Comparison of ENCODE assay signal across 8 mouse cellular contexts in genomic region chr2:53190684-53191511, GRCm38 (mm10). TPM values are rescaled to one million over a fixed set of nuclear protein-coding genes. Genes with fewer than 3 reads are reported as not detected.
DNase-seq lines count a peak whose midpoint lies in the region; ATAC-seq and TF ChIP-seq lines count a peak whose summit lies in the region.

Prpf40a (minus strand) TSS chr2:53191284.

- H3K36me3 ChIP-seq in hindbrain, embryonic 10.5 days = peaks cover 62% of the 10 kb centered on the region
- no peaks in the 10 kb centered on the region for H3K36me3 ChIP-seq in lung, postnatal 0 days (ENCODE audit: insufficient read depth, low read length)

- peaks cover 25% of the 10 kb centered on the region for H3K4me1 ChIP-seq in hindbrain, embryonic 10.5 days (replicated peaks)
- H3K4me1 ChIP-seq in lung, postnatal 0 days (ENCODE audit: insufficient read depth, low read depth, low read length) = no peaks in the 10 kb centered on the region; the same call in 1 of the 2 replicates

- H3K27ac ChIP-seq in hindbrain, embryonic 10.5 days = peak within 1 kb of the TSS; percentile 98
- peak within 1 kb of the TSS; percentile 98 for H3K27ac ChIP-seq in lung, postnatal 0 days (ENCODE audit: low read length)

- TF ChIP-seq EP300 in lung, postnatal 0 days (IDR thresholded peaks at IDR 0.05) = peak; percentile 58; the same call in 1 of the 2 replicates

- H3K27me3 ChIP-seq in hindbrain, embryonic 10.5 days (ENCODE audit: insufficient read depth, poor library complexity, severe bottlenecking) = no peaks in the 10 kb centered on the region
- no peaks in the 10 kb centered on the region for H3K27me3 ChIP-seq in lung, postnatal 0 days (replicated peaks; ENCODE audit: insufficient read depth, low read length)

- under 1% methylated on average over 53 of the region's 53 CpGs for WGBS in hindbrain, embryonic 10.5 days
- under 1% methylated on average over 40 of the region's 53 CpGs for WGBS in lung, postnatal 0 days

- TF ChIP-seq CTCF in lung, postnatal 0 days (IDR thresholded peaks at IDR 0.05) = no peak

- peak; percentile 94 for ATAC-seq in frontal cortex, adult (ENCODE audit: low TSS enrichment)
- ATAC-seq in lung, postnatal 0 days = peak; percentile 96

- DNase-seq in MN1 (ENCODE audit: low spot score) = peak; percentile 100
- DNase-seq in cerebellum, adult 9-10 months = peak; percentile 99
- DNase-seq in hindbrain, embryonic 10.5 days (ENCODE audit: low spot score) = peak; percentile 100
- DNase-seq in layer of hippocampus, adult 9-11 months = peak; percentile 99
- peak; percentile 99 for DNase-seq in lung, postnatal 0 days (ENCODE audit: low spot score)
- DNase-seq in ovary, postnatal 14 days (ENCODE audit: low spot score) = peak; percentile 100
- peak; percentile 100 for DNase-seq in thymus, postnatal 14 days

- H3K9me3 ChIP-seq in hindbrain, embryonic 10.5 days = no peaks in the 10 kb centered on the region
- no peaks in the 10 kb centered on the region for H3K9me3 ChIP-seq in lung, postnatal 0 days (ENCODE audit: low read length)

- H3K4me2 ChIP-seq in lung, postnatal 0 days (replicated peaks; ENCODE audit: low read depth, low read length) = peak within 1 kb of the TSS; percentile 80

- H3K9ac ChIP-seq in lung, postnatal 0 days (replicated peaks; ENCODE audit: low read depth) = peak within 1 kb of the TSS; percentile 88

- H3K4me3 ChIP-seq in hindbrain, embryonic 10.5 days = peak within 1 kb of the TSS; percentile 92
- H3K4me3 ChIP-seq in lung, postnatal 0 days (ENCODE audit: low read depth, low read length) = peak within 1 kb of the TSS; percentile 84

RNA-seq across cellular contexts. Expression of gene Prpf40a, which starts in this region (rescaled TPM):
- polyA plus RNA-seq in hindbrain, embryonic 10.5 days (2016; fragmentation: Nextera tagmentation; extraction: Ambion mirVana) = 145 and 194 TPM in 2 replicates
- polyA plus RNA-seq in lung, postnatal 0 days (2015; fragmentation: Nextera tagmentation; extraction: Ambion mirVana) = 90.7 and 95.2 TPM in 2 replicates

Comparison
In these comparisons a context has a peak if more than half of its experiments do, and no peak if none do; other contexts are left out.
1. Peak in every context shown above with its lines: DNase-seq, ATAC-seq, H3K4me3 ChIP-seq and H3K27ac ChIP-seq.